Mouse (Mus musculus) cerebellum, adult 8-10 months (tissue): Measurements from ENCODE around the gene AC134908.4.

Experiments
- DNase-seq: peaks from one replicate; pipeline ENCODE4 v3.0.0; 2022

Gene AC134908.4

DNA sequence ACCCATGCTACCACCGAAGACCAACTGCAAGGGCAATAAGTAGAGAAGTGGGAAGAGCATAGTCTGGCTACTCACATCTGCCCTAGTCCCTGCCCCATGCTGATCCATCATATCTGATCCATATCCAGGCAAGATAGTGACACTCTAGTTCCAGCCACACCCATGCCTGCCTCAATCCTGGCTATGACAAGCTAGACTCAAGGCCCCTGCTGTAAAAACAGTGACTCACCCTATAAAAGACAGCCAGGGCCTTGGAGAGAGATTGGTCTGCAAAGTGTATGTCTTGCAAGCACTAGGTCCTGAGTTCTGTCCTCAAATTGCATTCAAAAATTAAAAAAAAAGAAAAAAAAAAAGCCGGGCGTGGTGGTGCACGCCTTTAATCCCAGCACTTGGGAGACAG is 11.0 kb upstream of the AC134908.4 start:
- no peak for DNase-seq

DNA sequence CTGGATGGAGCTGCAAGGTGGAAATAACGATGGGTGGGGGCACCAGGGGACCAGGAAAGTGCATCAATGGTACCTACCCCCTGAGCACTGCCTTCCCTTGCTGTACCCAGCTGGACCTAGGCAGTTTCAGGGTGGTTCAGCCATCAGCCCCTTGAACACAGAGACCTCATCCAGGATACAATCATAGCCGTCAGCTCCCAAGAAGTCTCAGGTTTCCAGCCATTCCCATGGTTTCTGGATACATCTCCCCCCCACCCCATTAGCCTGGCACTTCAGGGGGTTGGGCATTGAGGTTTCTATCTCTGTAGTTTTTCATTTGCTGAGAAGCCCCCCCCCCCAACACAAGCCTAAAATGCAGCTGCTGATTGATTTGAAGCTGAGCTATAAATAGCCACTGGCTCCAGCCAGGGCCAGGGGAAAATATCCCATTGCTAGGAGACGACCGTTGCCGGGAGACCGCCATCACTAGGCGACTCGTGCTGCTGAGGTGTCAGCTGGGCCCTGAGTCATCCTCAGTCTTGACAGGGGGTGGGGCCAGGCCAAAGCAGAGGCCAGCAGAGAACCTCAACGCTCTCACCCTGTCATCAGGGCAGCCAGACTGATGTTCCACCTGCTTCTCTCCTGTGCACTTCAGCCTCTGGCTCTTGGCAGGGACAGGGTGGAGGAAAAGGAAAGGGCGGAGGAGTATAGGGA is 7.5 kb upstream of the AC134908.4 start:
- DNase-seq, result no peak

GRCm38 (mm10) chr17:25801029-25801428 is 5.6 kb upstream of the AC134908.4 start:
- peak; percentile 70 for DNase-seq

- peak; percentile 65 for DNase-seq
Measured at GRCm38 (mm10) chr17:25796951-25797369, 1.5 kb upstream of the AC134908.4 start, which contains the start of gene Metrn. TSS of gene Metrn (minus strand) at chr17:25797136.

DNA sequence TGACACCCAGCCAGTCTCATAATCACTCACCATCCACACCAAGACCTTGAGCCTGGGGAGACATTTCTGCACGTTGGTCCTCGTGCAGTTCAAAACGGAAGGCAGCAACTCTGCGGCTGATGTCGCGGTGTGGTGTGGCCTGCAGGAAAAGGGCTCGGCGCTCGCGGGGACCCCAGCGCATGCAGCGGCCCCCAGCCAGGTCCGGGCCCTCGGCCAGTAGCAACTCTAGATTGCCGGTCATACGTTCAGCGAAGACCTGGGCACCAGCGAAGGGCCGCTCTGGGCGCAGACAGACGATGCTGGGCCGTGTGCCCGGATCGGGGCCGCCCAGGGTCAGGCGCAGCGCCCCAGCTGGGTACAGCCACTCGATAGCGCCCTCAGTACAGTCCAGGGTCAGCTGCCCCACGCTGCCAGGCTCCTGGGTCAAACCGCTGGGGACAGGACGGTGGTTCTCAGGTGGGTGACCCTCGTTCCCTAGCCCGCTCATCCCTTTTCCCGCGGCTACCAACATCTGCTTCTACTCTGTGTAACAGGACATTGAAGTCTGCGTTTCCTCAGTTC is 832 bp upstream of the AC134908.4 start:
- DNase-seq, result no peak

DNA sequence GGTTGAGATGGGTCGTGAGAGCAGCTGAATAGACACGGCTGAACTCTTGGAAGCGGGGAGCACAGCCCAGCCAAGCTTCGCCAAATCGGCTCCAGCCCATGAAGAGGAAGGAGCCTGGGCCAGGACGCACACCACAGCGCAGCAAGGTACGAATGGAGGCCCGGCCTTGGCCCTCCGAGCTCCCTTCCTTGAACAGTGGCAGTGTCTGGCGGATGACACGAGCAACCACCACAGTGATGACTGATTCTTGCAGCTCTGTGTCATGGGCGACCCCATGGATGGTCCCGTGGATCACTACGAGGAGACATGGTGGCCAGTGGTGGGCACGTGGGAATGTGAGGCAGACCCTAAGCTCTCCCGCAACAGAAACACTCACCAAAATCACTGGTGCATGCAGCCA is 461 bp downstream of the AC134908.4 start:
- DNase-seq, result no peak

- no peak for DNase-seq
Measured at GRCm38 (mm10) chr17:25794197-25794596, 1.3 kb downstream of the AC134908.4 start.

DNA sequence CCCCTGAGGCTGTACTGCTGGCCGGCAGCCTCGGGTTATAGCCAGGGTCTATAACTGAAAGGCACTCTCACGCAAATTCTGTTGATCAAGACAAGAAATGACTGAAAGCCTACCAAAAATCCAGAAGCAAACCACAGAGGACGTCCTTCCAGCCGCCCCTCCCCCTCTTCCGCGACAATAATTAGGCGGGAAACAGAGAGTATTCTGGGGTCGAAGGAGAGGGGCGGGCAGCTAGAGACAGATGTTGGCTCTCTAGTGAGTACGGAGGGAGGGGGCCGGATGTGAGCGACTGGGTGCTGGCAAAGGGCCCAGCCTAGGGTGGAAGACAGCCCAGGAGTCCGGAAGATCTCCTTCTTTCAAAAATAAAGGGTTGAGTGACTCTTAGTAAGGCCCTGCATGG is 2.8 kb downstream of the AC134908.4 start, which contains the start of gene Fam173a:
Gene Fam173a (minus strand): TSS at position 287 of the 400 bp plus-strand sequence.
- DNase-seq, result peak; percentile 58

GRCm38 (mm10) chr17:25791843-25792527 is 3.5 kb downstream of the AC134908.4 start:
- DNase-seq, result peak; percentile 90

- DNase-seq, result no peak
Measured at GRCm38 (mm10) chr17:25791320-25791842, 4.1 kb downstream of the AC134908.4 start.

DNA sequence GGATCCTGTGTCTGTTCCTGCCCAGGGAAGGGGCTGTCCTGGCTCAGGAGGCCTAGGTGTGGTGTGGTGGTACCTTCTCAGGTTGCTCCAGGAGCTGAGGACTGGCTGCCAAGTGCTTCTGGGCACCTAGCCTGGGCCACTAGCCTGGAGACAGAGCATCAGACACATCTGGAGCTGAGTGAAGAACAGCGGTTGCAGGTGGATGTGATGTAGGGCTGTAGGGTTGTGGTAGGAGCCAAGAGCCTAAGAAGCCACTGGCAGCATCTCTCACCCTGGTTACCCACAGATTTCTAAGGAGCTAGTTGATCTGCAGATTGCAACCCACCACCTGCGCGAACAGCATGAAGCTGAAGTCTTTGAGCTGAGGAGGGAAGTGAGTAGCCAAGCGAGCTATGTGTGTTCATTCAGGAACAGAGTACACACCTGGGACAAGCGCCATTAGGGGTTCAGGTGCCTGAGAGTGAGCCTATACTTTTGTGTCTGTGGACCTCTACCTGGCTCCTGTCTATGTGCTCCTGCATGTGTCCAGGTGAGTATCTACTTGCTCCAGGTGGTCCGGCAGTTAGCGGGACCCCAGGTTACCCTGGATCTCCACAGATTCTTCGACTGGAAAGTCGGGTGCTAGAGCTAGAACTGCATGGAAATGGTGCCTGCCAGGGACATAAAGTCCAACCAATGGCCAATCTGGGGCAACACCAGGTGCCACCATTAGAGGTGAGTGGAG is 8.5 kb downstream of the AC134908.4 start:
- peak; percentile 15 for DNase-seq

- DNase-seq, result peak; percentile 20
Measured at GRCm38 (mm10) chr17:25786280-25786679, 9.2 kb downstream of the AC134908.4 start, which contains the start of gene Ccdc78. TSS of gene Ccdc78 (plus strand) at chr17:25786580.

- peak; percentile 99 for DNase-seq
Measured at GRCm38 (mm10) chr17:25785281-25785745, 10.1 kb downstream of the AC134908.4 start, which contains the start of gene Haghl. TSS of gene Haghl (minus strand) at chr17:25785673.

DNA sequence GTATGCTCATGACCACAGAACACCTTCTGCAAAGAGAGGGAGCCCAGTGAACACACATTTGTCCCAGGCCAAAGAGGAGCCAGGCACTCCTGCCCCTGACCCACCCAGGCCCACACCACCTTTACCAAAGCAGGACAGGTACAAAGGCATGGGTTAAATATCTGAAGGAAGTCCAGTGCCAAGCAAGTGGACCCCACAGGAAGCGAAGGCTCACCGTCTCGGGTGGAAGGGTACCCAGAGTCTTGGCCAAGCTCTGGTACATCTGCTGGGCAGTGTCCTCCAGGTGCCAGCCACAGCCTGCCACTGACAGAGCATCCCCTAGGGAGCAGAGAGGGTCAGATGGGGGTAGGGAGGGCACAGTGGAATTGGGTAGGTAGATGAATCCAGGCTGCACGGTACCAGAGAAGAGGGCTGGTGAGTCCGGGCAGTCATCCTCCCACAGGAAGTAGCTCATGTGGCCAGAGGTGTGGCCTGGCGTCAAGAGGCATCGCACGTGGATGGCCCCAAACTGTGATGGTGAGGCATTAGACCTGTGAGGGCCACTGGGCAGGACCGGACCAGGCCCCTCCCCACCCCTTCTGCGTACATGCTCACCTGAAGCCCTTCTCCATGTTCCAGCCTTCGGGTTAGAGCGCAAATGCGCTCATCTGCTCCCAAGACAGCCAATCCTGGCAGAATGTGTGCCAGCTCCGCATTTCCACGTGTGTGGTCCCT is 11.4 kb downstream of the AC134908.4 start:
- DNase-seq, result peak; percentile 37

- DNase-seq, result peak; percentile 53
Measured at GRCm38 (mm10) chr17:25783086-25783485, 12.4 kb downstream of the AC134908.4 start.

DNA sequence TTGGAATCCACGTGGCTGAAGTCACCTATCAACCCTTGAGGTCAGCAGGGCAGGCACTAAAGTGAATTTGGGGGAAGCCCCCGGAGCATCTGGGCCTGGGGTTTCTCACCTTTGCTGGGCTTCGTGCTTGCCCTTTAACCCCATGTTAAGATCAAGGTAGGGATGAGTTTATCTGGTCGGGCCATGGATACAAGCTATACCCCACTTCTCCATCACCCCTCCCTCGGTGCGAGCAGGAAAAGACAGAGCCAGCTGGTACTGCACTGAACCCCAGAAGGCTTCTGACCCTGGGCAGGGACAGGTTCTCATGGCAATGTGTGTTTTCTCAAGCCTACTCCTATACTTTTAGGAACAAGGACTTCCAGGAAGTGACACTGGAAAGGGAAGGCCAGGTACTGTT is 14.1 kb downstream of the AC134908.4 start:
- no peak for DNase-seq

GRCm38 (mm10) chr17:25777948-25778347 is 17.5 kb downstream of the AC134908.4 start:
- DNase-seq, result no peak

GRCm38 (mm10) chr17:25775318-25776062 is 20.0 kb downstream of the AC134908.4 start:
- peak; percentile 14 for DNase-seq

- DNase-seq, result peak; percentile 99
Measured at GRCm38 (mm10) chr17:25773549-25774120, 21.8 kb downstream of the AC134908.4 start, which contains the start of gene Narfl. TSS of gene Narfl (plus strand) at chr17:25773776.

DNA sequence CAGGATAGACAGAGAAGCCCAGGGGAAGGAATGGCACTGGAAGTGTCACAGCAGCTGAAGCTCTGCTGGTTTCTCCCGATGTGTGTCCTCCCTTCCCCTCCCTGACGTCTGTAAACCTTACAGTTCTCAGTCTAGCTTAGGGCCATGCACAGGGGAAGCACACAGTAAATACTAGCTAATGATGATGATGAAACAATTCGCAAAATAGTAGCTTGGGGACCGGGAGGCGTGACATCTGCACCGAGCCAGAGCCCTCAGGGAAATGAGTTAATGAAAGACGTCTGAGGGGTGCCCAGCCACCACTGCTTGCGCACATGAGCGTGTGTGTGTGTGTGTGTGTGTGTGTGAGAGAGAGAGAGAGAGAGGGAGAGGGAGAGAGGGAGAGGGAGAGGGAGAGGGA is 26.1 kb downstream of the AC134908.4 start:
- no peak for DNase-seq

DNA sequence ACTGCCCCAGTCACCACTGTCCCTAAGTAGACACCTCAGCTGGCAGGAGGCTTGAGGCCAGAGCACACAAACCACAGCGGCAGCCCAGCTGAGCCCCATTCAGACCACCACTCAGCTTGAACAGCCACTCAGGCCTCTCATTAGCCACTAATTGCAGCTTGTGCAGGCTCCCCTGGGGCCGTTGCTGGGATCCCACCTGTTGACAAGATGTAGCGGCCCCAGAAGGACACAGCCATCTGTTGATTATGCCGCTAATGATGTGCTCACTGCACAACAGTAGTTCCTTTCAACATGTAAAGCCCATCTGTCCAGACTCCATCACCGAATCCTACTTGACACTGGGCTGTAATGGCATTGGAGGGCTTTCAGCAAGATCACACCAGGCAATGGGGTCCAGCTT is 29.6 kb downstream of the AC134908.4 start:
- DNase-seq, result no peak
